Mouse (Mus musculus): ENCODE measurements around the gene Slc25a13.
A peak's percentile ranks its signal among the peaks of the same experiment; 100 is the strongest.

Slc25a13 gene

GRCm38 (mm10) chr6:6216507-6217285, at the start of gene Slc25a13:
Gene Slc25a13 (minus strand): TSS chr6:6217173.
- peak in 1 of 2 experiments; percentile 26 for DNase-seq (ENCODE audit: low spot score in 2 of 2)

GRCm38 (mm10) chr6:6265761-6266160, 48.8 kb upstream of the Slc25a13 start:
- DNase-seq (ENCODE audit: low spot score in 2 of 2): no peak

- no peak for DNase-seq (ENCODE audit: low spot score in 2 of 2)
Measured at GRCm38 (mm10) chr6:6263293-6263911, 46.4 kb upstream of the Slc25a13 start.

GRCm38 (mm10) chr6:6260917-6261316, 43.9 kb upstream of the Slc25a13 start:
- no peak for DNase-seq (ENCODE audit: low spot score in 2 of 2)

GRCm38 (mm10) chr6:6248500-6248899, 31.5 kb upstream of the Slc25a13 start:
- DNase-seq (ENCODE audit: low spot score in 2 of 2): no peak

- DNase-seq (ENCODE audit: low spot score in 2 of 2): no peak
Measured at GRCm38 (mm10) chr6:6243828-6244227, 26.9 kb upstream of the Slc25a13 start.

- no peak for DNase-seq (ENCODE audit: low spot score in 2 of 2)
Measured at GRCm38 (mm10) chr6:6242114-6242513, 25.1 kb upstream of the Slc25a13 start.

GRCm38 (mm10) chr6:6236788-6237298, 19.9 kb upstream of the Slc25a13 start:
- no peak for DNase-seq (ENCODE audit: low spot score in 2 of 2)

- no peak for DNase-seq (ENCODE audit: low spot score in 2 of 2)
Measured at GRCm38 (mm10) chr6:6230262-6230661, 13.3 kb upstream of the Slc25a13 start.

GRCm38 (mm10) chr6:6222721-6223120, 5.7 kb upstream of the Slc25a13 start:
- DNase-seq (ENCODE audit: low spot score in 2 of 2): no peak

- no peak for DNase-seq (ENCODE audit: low spot score in 2 of 2)
Measured at GRCm38 (mm10) chr6:6220574-6220973, 3.6 kb upstream of the Slc25a13 start.

- DNase-seq (ENCODE audit: low spot score in 2 of 2): no peak
Measured at GRCm38 (mm10) chr6:6219661-6220370, 2.8 kb upstream of the Slc25a13 start.

- DNase-seq (ENCODE audit: low spot score in 2 of 2): no peak
Measured at GRCm38 (mm10) chr6:6217286-6217625, 283 bp upstream of the Slc25a13 start.

GRCm38 (mm10) chr6:6216120-6216506, 860 bp downstream of the Slc25a13 start:
- no peak for DNase-seq (ENCODE audit: low spot score in 2 of 2)

GRCm38 (mm10) chr6:6212360-6213310, 4.3 kb downstream of the Slc25a13 start:
- peak in 1 of 2 experiments; percentile 13 for DNase-seq (ENCODE audit: low spot score in 2 of 2)

- DNase-seq (ENCODE audit: low spot score in 2 of 2): no peak
Measured at GRCm38 (mm10) chr6:6211958-6212357, 5.0 kb downstream of the Slc25a13 start.

- no peak for DNase-seq (ENCODE audit: low spot score in 2 of 2)
Measured at GRCm38 (mm10) chr6:6210637-6211036, 6.3 kb downstream of the Slc25a13 start.

- no peak for DNase-seq (ENCODE audit: low spot score in 2 of 2)
Measured at GRCm38 (mm10) chr6:6208351-6209059, 8.5 kb downstream of the Slc25a13 start.

- no peak for DNase-seq (ENCODE audit: low spot score in 2 of 2)
Measured at GRCm38 (mm10) chr6:6207836-6208235, 9.1 kb downstream of the Slc25a13 start.

- no peak for DNase-seq (ENCODE audit: low spot score in 2 of 2)
Measured at GRCm38 (mm10) chr6:6207395-6207794, 9.6 kb downstream of the Slc25a13 start.

Data from right cerebral cortex, adult 2 months (tissue).